Mouse (Mus musculus) bone marrow macrophage, adult 2 months (primary cell): ENCODE measurements around the gene Tcf7l1. TPM values are rescaled to one million over a fixed set of nuclear protein-coding genes. Genes with fewer than 3 reads are reported as not detected.

Source experiments
- H3K27ac ChIP-seq: 2 replicates; pipeline ENCODE4 v1.5.1; 2012; ENCODE audit warnings: low read depth, low read length; ENCODE audit not compliant: insufficient read depth
- H3K4me1 ChIP-seq: 2 replicates; pipeline ENCODE4 v1.6.1; 2012; ENCODE audit warnings: low read length; ENCODE audit not compliant: control insufficient read depth, insufficient read depth
- H3K4me3 ChIP-seq: 2 replicates; pipeline ENCODE4 v1.5.1; 2012; ENCODE audit warnings: mild to moderate bottlenecking, low read length, moderate library complexity; ENCODE audit not compliant: insufficient read depth
- CTCF ChIP-seq: IDR thresholded peaks from 2 replicates; pipeline ENCODE4 v1.5.1; 2012; ENCODE audit warnings: low read depth, mild to moderate bottlenecking, low read length, moderate library complexity
- POLR2A ChIP-seq: IDR thresholded peaks from 2 replicates; pipeline ENCODE4 v1.6.1; 2012; ENCODE audit warnings: mild to moderate bottlenecking, low read depth, low read length, borderline replicate concordance
- polyA plus RNA-seq: library from polyadenylated mRNA; stranded (reverse); fragments of >200 nt; gene quantifications from 2 replicates; pipeline ENCODE4 v1.2.4, GENCODE M21; 2012; ENCODE audit not compliant: missing spikeins, insufficient read depth, insufficient read length

Gene Tcf7l1
- polyA plus RNA-seq, 1 experiment = 0.42 TPM

GRCm38 (mm10) chr6:72729831-72730559 is 59.1 kb downstream of the Tcf7l1 start:
- no peak overlapping the region for H3K27ac ChIP-seq
- TF ChIP-seq POLR2A = no peak
- TF ChIP-seq CTCF = no peak

DNA sequence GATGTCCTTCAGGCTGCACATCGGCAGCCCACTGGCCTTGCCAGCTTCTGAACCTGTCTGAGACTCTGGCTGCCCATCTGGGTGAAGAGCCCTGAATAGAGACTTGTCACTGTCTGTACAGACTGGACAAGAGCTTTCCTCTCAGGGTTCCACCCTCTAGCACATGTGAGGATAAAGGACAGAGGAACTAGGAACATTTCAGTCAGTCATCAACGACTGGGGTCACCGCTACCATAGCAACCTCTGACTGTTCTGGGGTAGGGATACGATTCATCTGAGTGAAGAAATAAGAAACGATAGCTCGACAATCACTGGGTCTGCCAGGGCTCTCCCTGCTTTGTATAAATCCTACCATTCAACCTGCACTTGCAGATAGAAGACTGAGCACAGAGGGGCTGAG is 61.2 kb downstream of the Tcf7l1 start:
- Histone ChIP-seq H3K4me1 (no peaks in the 10 kb centered on the region), H3K27ac (no peak overlapping the region), H3K4me3 (no peak overlapping the region)
- TF ChIP-seq CTCF (no peak), POLR2A (no peak)

More at GRCm38 (mm10) chr6:72729831-72730559, 59.1 kb downstream of the Tcf7l1 start:
- H3K4me3 ChIP-seq = no peak overlapping the region
- no peaks in the 10 kb centered on the region; the same call in 1 of the 2 replicates for H3K4me1 ChIP-seq

- Histone ChIP-seq H3K4me1 (no peaks in the 10 kb centered on the region), H3K27ac (no peak overlapping the region), H3K4me3 (no peak overlapping the region)
- no peak for TF ChIP-seq POLR2A
- TF ChIP-seq CTCF = no peak
Measured at GRCm38 (mm10) chr6:72724494-72725180, 64.4 kb downstream of the Tcf7l1 start.

GRCm38 (mm10) chr6:72723731-72724385 is 65.2 kb downstream of the Tcf7l1 start:
- H3K4me1 ChIP-seq = no peaks in the 10 kb centered on the region
- H3K27ac ChIP-seq = no peak overlapping the region
- H3K4me3 ChIP-seq = no peak overlapping the region
- TF ChIP-seq CTCF = no peak
- TF ChIP-seq POLR2A = no peak

DNA sequence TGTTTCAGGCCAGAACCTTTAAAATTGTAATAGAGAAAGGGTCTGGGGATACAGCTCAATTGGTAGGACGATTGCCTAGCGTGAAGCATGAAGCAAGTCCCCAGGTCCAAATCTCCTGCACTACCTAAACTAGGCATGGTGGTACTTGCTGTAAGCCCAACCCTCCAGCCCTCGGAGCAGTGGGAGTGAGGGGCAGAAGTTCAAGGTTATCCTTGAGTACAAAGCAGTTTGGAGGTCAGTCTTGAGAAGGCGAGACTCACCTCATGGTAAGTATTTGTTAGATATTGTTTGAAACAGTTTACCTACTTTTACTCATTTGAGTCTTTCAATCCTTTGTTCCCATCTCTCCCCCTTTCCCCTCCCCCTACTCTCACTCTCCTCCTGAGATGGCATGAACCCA is 65.9 kb downstream of the Tcf7l1 start:
- Histone ChIP-seq H3K4me3 (no peak overlapping the region), H3K27ac (no peak overlapping the region), H3K4me1 (no peaks in the 10 kb centered on the region)
- TF ChIP-seq POLR2A (no peak), CTCF (no peak)

GRCm38 (mm10) chr6:72720852-72721251 is 68.2 kb downstream of the Tcf7l1 start:
- Histone ChIP-seq H3K4me3 (no peak overlapping the region), H3K4me1 (no peaks in the 10 kb centered on the region), H3K27ac (no peak overlapping the region)
- TF ChIP-seq CTCF = no peak
- no peak for TF ChIP-seq POLR2A

- H3K27ac ChIP-seq = no peak overlapping the region
- no peak overlapping the region for H3K4me3 ChIP-seq
- H3K4me1 ChIP-seq = no peaks in the 10 kb centered on the region
- TF ChIP-seq CTCF (no peak), POLR2A (no peak)
Measured at GRCm38 (mm10) chr6:72714726-72715125, 74.3 kb downstream of the Tcf7l1 start.

DNA sequence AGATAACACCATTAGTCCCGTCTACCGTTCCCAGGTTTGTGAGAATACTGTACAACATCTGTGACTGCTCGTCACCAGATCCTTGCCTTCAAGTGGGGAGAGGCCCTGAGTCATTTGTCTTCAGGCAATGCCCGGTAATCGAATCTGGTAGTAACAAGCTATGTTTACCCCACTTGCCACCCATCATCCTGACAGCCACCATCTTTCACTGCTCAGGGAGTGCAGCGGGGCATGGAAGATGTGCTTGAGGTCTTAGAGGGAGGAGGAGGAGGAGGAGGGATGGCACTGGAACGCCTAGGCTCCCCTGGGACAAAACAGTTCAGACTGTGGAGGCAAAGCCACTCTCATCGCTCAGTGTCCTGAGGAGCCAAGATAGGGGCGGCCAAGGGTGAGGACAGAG is 74.8 kb downstream of the Tcf7l1 start:
- no peak for TF ChIP-seq CTCF
- no peak for TF ChIP-seq POLR2A
- Histone ChIP-seq H3K27ac (no peak overlapping the region), H3K4me3 (no peak overlapping the region), H3K4me1 (no peaks in the 10 kb centered on the region)

- Histone ChIP-seq H3K4me3 (no peak overlapping the region), H3K27ac (no peak overlapping the region), H3K4me1 (no peaks in the 10 kb centered on the region)
- TF ChIP-seq CTCF (no peak), POLR2A (no peak)
Measured at GRCm38 (mm10) chr6:72711508-72712081, 77.5 kb downstream of the Tcf7l1 start.

DNA sequence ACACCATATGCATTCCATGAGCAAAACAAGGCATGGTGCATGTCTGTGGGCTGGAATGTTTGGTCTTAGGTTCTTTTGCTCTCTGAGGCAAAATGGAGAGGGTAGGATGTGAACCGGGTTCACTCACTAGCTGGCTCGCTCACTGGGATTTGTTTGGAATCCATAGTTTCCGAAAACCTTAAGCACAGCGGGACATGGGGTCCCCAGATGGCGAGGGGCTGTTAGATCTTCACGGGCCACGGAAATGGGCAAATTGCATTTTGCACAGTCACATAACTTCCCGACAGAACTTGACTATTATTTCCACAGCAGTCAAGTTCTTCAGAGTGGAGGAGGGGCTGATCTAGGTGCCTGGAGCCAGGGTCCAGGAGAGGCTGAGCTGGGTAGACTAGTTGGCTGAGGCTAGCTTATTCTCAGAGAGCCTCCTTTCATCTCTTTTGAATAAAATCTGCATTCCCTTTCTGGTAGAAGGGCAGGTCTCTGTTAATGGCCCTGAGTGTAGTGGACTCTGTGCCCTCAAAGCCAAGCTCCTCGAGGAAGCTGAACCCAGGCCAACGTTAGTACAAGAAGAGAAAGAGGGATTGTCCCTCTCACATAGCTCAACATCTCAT is 78.1 kb downstream of the Tcf7l1 start:
- H3K4me1 ChIP-seq = no peaks in the 10 kb centered on the region
- H3K27ac ChIP-seq = no peak overlapping the region
- TF ChIP-seq POLR2A = no peak
- TF ChIP-seq CTCF = no peak
- H3K4me3 ChIP-seq = no peak overlapping the region
